Mouse (Mus musculus): Measurements from ENCODE around the gene Bcar3. TPM values are rescaled to one million over a fixed set of nuclear protein-coding genes. Genes with fewer than 3 reads are reported as not detected.

Gene Bcar3
- polyA plus RNA-seq, 1 experiment: 17.2 TPM

- Histone ChIP-seq H3K4me1 (ENCODE audit: control insufficient read depth, insufficient read depth, low read length) (no peaks in the 10 kb centered on the region), H3K27me3 (ENCODE audit: control insufficient read depth, insufficient read depth, low read length) (no peaks in the 10 kb centered on the region; the same call in 1 of the 2 replicates), H3K4me3 (replicated peaks; ENCODE audit: insufficient read depth, low read depth, low read length) (no peak overlapping the region), H3K27ac (ENCODE audit: insufficient read depth, low read length) (no peak overlapping the region)
- TF ChIP-seq CTCF (IDR thresholded peaks at IDR 0.05; ENCODE audit: borderline replicate concordance, insufficient read depth, low read depth, low read length) (no peak), POLR2A (IDR thresholded peaks at IDR 0.05; ENCODE audit: borderline replicate concordance, insufficient read depth, low read length) (no peak)
- no peak for DNase-seq
- 71% methylated on average over 6 of the region's 6 CpGs for WGBS
These were observed 203.9 kb downstream of the Bcar3 start for GRCm38 (mm10) chr3:122497871-122498270.

GRCm38 (mm10) chr3:122498528-122498927 lies 204.6 kb downstream of the Bcar3 start:
- no peak for DNase-seq
- no peak overlapping the region for H3K4me3 ChIP-seq (replicated peaks; ENCODE audit: insufficient read depth, low read depth, low read length)
- H3K27ac ChIP-seq (ENCODE audit: insufficient read depth, low read length): no peak overlapping the region
- WGBS: 93% methylated on average over 7 of the region's 7 CpGs
- H3K27me3 ChIP-seq (ENCODE audit: control insufficient read depth, insufficient read depth, low read length): no peaks in the 10 kb centered on the region
- H3K4me1 ChIP-seq (ENCODE audit: control insufficient read depth, insufficient read depth, low read length): no peaks in the 10 kb centered on the region
- TF ChIP-seq CTCF (IDR thresholded peaks at IDR 0.05; ENCODE audit: borderline replicate concordance, insufficient read depth, low read depth, low read length) (no peak), POLR2A (IDR thresholded peaks at IDR 0.05; ENCODE audit: borderline replicate concordance, insufficient read depth, low read length) (no peak)

GRCm38 (mm10) chr3:122499647-122500046 lies 205.7 kb downstream of the Bcar3 start:
- TF ChIP-seq POLR2A (IDR thresholded peaks at IDR 0.05; ENCODE audit: borderline replicate concordance, insufficient read depth, low read length) (no peak), CTCF (IDR thresholded peaks at IDR 0.05; ENCODE audit: borderline replicate concordance, insufficient read depth, low read depth, low read length) (no peak)
- WGBS: 65% methylated on average over 6 of the region's 6 CpGs
- Histone ChIP-seq H3K27me3 (ENCODE audit: control insufficient read depth, insufficient read depth, low read length) (no peaks in the 10 kb centered on the region), H3K4me3 (replicated peaks; ENCODE audit: insufficient read depth, low read depth, low read length) (no peak overlapping the region), H3K4me1 (ENCODE audit: control insufficient read depth, insufficient read depth, low read length) (no peaks in the 10 kb centered on the region), H3K27ac (ENCODE audit: insufficient read depth, low read length) (no peak overlapping the region)
- DNase-seq: no peak

- Histone ChIP-seq H3K27me3 (ENCODE audit: control insufficient read depth, insufficient read depth, low read length) (no peaks in the 10 kb centered on the region), H3K27ac (ENCODE audit: insufficient read depth, low read length) (no peak overlapping the region), H3K4me3 (replicated peaks; ENCODE audit: insufficient read depth, low read depth, low read length) (no peak overlapping the region), H3K4me1 (ENCODE audit: control insufficient read depth, insufficient read depth, low read length) (no peaks in the 10 kb centered on the region)
- no peak for DNase-seq
- no peak for TF ChIP-seq CTCF (IDR thresholded peaks at IDR 0.05; ENCODE audit: borderline replicate concordance, insufficient read depth, low read depth, low read length)
- TF ChIP-seq POLR2A (IDR thresholded peaks at IDR 0.05; ENCODE audit: borderline replicate concordance, insufficient read depth, low read length): no peak
- WGBS: 67% methylated on average over 9 of the region's 9 CpGs
These were observed 207.0 kb downstream of the Bcar3 start for GRCm38 (mm10) chr3:122500929-122501328.

GRCm38 (mm10) chr3:122506343-122506916 lies 212.5 kb downstream of the Bcar3 start:
- no peaks in the 10 kb centered on the region for H3K27me3 ChIP-seq (ENCODE audit: control insufficient read depth, insufficient read depth, low read length)
- no peaks in the 10 kb centered on the region for H3K4me1 ChIP-seq (ENCODE audit: control insufficient read depth, insufficient read depth, low read length)
- no peak for DNase-seq
- WGBS: 49% methylated on average over 10 of the region's 10 CpGs
- no peak overlapping the region for H3K4me3 ChIP-seq (replicated peaks; ENCODE audit: insufficient read depth, low read depth, low read length)
- H3K27ac ChIP-seq (ENCODE audit: insufficient read depth, low read length): no peak overlapping the region
- TF ChIP-seq CTCF (IDR thresholded peaks at IDR 0.05; ENCODE audit: borderline replicate concordance, insufficient read depth, low read depth, low read length) (no peak), POLR2A (IDR thresholded peaks at IDR 0.05; ENCODE audit: borderline replicate concordance, insufficient read depth, low read length) (no peak)

- H3K4me3 ChIP-seq (replicated peaks; ENCODE audit: insufficient read depth, low read depth, low read length): no peak overlapping the region
- DNase-seq: no peak
- WGBS: 98% methylated on average over 14 of the region's 14 CpGs
- no peaks in the 10 kb centered on the region for H3K4me1 ChIP-seq (ENCODE audit: control insufficient read depth, insufficient read depth, low read length)
- TF ChIP-seq CTCF (IDR thresholded peaks at IDR 0.05; ENCODE audit: borderline replicate concordance, insufficient read depth, low read depth, low read length) (no peak), POLR2A (IDR thresholded peaks at IDR 0.05; ENCODE audit: borderline replicate concordance, insufficient read depth, low read length) (no peak)
- no peaks in the 10 kb centered on the region for H3K27me3 ChIP-seq (ENCODE audit: control insufficient read depth, insufficient read depth, low read length)
- no peak overlapping the region for H3K27ac ChIP-seq (ENCODE audit: insufficient read depth, low read length)
These were observed 213.9 kb downstream of the Bcar3 start for GRCm38 (mm10) chr3:122507826-122508225.

- TF ChIP-seq CTCF (IDR thresholded peaks at IDR 0.05; ENCODE audit: borderline replicate concordance, insufficient read depth, low read depth, low read length) (peak; percentile 59; the same call in 1 of the 2 replicates), POLR2A (IDR thresholded peaks at IDR 0.05; ENCODE audit: borderline replicate concordance, insufficient read depth, low read length) (no peak)
- Histone ChIP-seq H3K4me3 (replicated peaks; ENCODE audit: insufficient read depth, low read depth, low read length) (no peak overlapping the region), H3K27ac (ENCODE audit: insufficient read depth, low read length) (no peak overlapping the region), H3K27me3 (ENCODE audit: control insufficient read depth, insufficient read depth, low read length) (no peaks in the 10 kb centered on the region), H3K4me1 (ENCODE audit: control insufficient read depth, insufficient read depth, low read length) (no peaks in the 10 kb centered on the region)
- WGBS: 44% methylated on average over 5 of the region's 5 CpGs
- DNase-seq: peak in 1 of 2 experiments; percentile 29
These were observed 215.1 kb downstream of the Bcar3 start for GRCm38 (mm10) chr3:122509084-122509483.

GRCm38 (mm10) chr3:122509534-122510239 lies 215.8 kb downstream of the Bcar3 start:
- no peaks in the 10 kb centered on the region for H3K4me1 ChIP-seq (ENCODE audit: control insufficient read depth, insufficient read depth, low read length)
- 80% methylated on average over 11 of the region's 11 CpGs for WGBS
- H3K27me3 ChIP-seq (ENCODE audit: control insufficient read depth, insufficient read depth, low read length): no peaks in the 10 kb centered on the region
- H3K27ac ChIP-seq (ENCODE audit: insufficient read depth, low read length): no peak overlapping the region
- DNase-seq: no peak
- TF ChIP-seq CTCF (IDR thresholded peaks at IDR 0.05; ENCODE audit: borderline replicate concordance, insufficient read depth, low read depth, low read length): no peak
- TF ChIP-seq POLR2A (IDR thresholded peaks at IDR 0.05; ENCODE audit: borderline replicate concordance, insufficient read depth, low read length): no peak
- no peak overlapping the region for H3K4me3 ChIP-seq (replicated peaks; ENCODE audit: insufficient read depth, low read depth, low read length)

Data from cerebellum, adult 2 months (tissue).